8 mouse cellular contexts compared by ENCODE assay signal in genomic region chr11:75000869-75001653, GRCm38 (mm10).
DNase-seq lines count a peak whose midpoint lies in the region; ATAC-seq and TF ChIP-seq lines count a peak whose summit lies in the region.
"Had no signal": no experiment of that assay in that cellular context is flagged by ENCODE, and none has a peak within 500 bp of the region (broad histone marks: within the 10 kb centered on the region; RNA-seq: fewer than 3 reads in every experiment).

No protein-coding gene starts in this region.

- peak overlapping the region; percentile 62 for H3K27ac ChIP-seq in midbrain, embryonic 13.5 days
- no peak overlapping the region for H3K27ac ChIP-seq in midbrain, embryonic 10.5 days (replicated peaks)
- peak overlapping the region; percentile 29 for H3K27ac ChIP-seq in heart, embryonic 11.5 days (ENCODE audit: low read depth, low read length)
- peak overlapping the region; percentile 74; the same call in 1 of the 2 replicates for H3K27ac ChIP-seq in limb, embryonic 13.5 days
- H3K27ac ChIP-seq in stomach, postnatal 0 days (replicated peaks): peak overlapping the region; percentile 53

- 63% methylated on average over 10 of the region's 10 CpGs for WGBS in midbrain, embryonic 13.5 days
- 84% methylated on average over 10 of the region's 10 CpGs for WGBS in midbrain, embryonic 10.5 days
- WGBS in heart, embryonic 11.5 days (ENCODE audit: insufficient replicate concordance): 53% methylated on average over 10 of the region's 10 CpGs
- 32% methylated on average over 10 of the region's 10 CpGs for WGBS in limb, embryonic 13.5 days
- 53% methylated on average over 10 of the region's 10 CpGs for whole genome bisulfite sequencing in stomach, postnatal 0 days

- no peak overlapping the region; the same call in 1 of the 2 replicates for H3K9ac ChIP-seq in midbrain, embryonic 13.5 days (replicated peaks)
- no peak overlapping the region for H3K9ac ChIP-seq in heart, embryonic 11.5 days (ENCODE audit: low read depth, low read length)
- H3K9ac ChIP-seq in limb, embryonic 13.5 days: no peak overlapping the region
- no peak overlapping the region for H3K9ac ChIP-seq in stomach, postnatal 0 days (ENCODE audit: low read length)

- ATAC-seq in midbrain, embryonic 13.5 days: peak; percentile 34; the same call in 1 of the 2 replicates
- no peak for ATAC-seq in heart, embryonic 11.5 days (replicated peaks; ENCODE audit: insufficient number of reproducible peaks, low FRiP score, low TSS enrichment)
- peak; percentile 73 for ATAC-seq in limb, embryonic 13.5 days (ENCODE audit: low FRiP score, low read depth)
- no peak; the same call in 1 of the 2 replicates for ATAC-seq in stomach, postnatal 0 days (ENCODE audit: low FRiP score, low TSS enrichment)

- no peak for TF ChIP-seq CTCF in stomach, postnatal 0 days (IDR thresholded peaks at IDR 0.05; ENCODE audit: low read depth)

- peaks cover 12% of the 10 kb centered on the region for H3K36me3 ChIP-seq in midbrain, embryonic 13.5 days
- peaks cover 37% of the 10 kb centered on the region for H3K36me3 ChIP-seq in midbrain, embryonic 10.5 days
- H3K36me3 ChIP-seq in heart, embryonic 11.5 days (ENCODE audit: control insufficient read depth, insufficient read depth, low read length): peaks cover 3% of the 10 kb centered on the region
- H3K36me3 ChIP-seq in limb, embryonic 13.5 days: peaks cover 23% of the 10 kb centered on the region
- H3K36me3 ChIP-seq in stomach, postnatal 0 days (ENCODE audit: control insufficient read depth, insufficient read depth, low read length): no peaks in the 10 kb centered on the region

- no peak overlapping the region for H3K4me3 ChIP-seq in midbrain, embryonic 13.5 days (replicated peaks)
- no peak overlapping the region for H3K4me3 ChIP-seq in midbrain, embryonic 10.5 days
- no peak overlapping the region for H3K4me3 ChIP-seq in heart, embryonic 11.5 days (ENCODE audit: low read depth, low read length)
- H3K4me3 ChIP-seq in limb, embryonic 13.5 days: no peak overlapping the region
- no peak overlapping the region for H3K4me3 ChIP-seq in stomach, postnatal 0 days (ENCODE audit: low read depth, low read length)

- no peaks in the 10 kb centered on the region for H3K27me3 ChIP-seq in midbrain, embryonic 13.5 days
- H3K27me3 ChIP-seq in midbrain, embryonic 10.5 days (ENCODE audit: low read depth, poor library complexity, severe bottlenecking): no peaks in the 10 kb centered on the region
- H3K27me3 ChIP-seq in heart, embryonic 11.5 days (ENCODE audit: control insufficient read depth, insufficient read depth, low read length): no peaks in the 10 kb centered on the region
- H3K27me3 ChIP-seq in limb, embryonic 13.5 days: no peaks in the 10 kb centered on the region
- H3K27me3 ChIP-seq in stomach, postnatal 0 days (ENCODE audit: control insufficient read depth, insufficient read depth, low read length): no peaks in the 10 kb centered on the region

- TF ChIP-seq EP300 in stomach, postnatal 0 days (optimal IDR thresholded peaks at IDR 0.05): no peak

- H3K4me2 ChIP-seq in midbrain, embryonic 13.5 days (replicated peaks): 0 out of 2 replicates have a peak overlapping the region, but pooled peaks have one; percentile 1
- peak overlapping the region; percentile 14 for H3K4me2 ChIP-seq in heart, embryonic 11.5 days
- H3K4me2 ChIP-seq in limb, embryonic 13.5 days (replicated peaks): peak overlapping the region; percentile 10
- peak overlapping the region; percentile 17; the same call in 1 of the 2 replicates for H3K4me2 ChIP-seq in stomach, postnatal 0 days (replicated peaks; ENCODE audit: low read depth)

- H3K4me1 ChIP-seq in midbrain, embryonic 13.5 days (replicated peaks): peaks cover 12% of the 10 kb centered on the region
- H3K4me1 ChIP-seq in midbrain, embryonic 10.5 days: peaks cover 6% of the 10 kb centered on the region; the same call in 1 of the 2 replicates
- peaks cover 7% of the 10 kb centered on the region; the same call in 1 of the 2 replicates for H3K4me1 ChIP-seq in heart, embryonic 11.5 days (ENCODE audit: control insufficient read depth, insufficient read depth, low read length)
- H3K4me1 ChIP-seq in limb, embryonic 13.5 days: peaks cover 14% of the 10 kb centered on the region
- no peaks in the 10 kb centered on the region for H3K4me1 ChIP-seq in stomach, postnatal 0 days (replicated peaks; ENCODE audit: control insufficient read depth, insufficient read depth)

- no peaks in the 10 kb centered on the region for H3K9me3 ChIP-seq in midbrain, embryonic 13.5 days
- H3K9me3 ChIP-seq in midbrain, embryonic 10.5 days (replicated peaks): no peaks in the 10 kb centered on the region
- no peaks in the 10 kb centered on the region for H3K9me3 ChIP-seq in heart, embryonic 11.5 days (replicated peaks; ENCODE audit: control insufficient read depth, low read length)
- no peaks in the 10 kb centered on the region for H3K9me3 ChIP-seq in limb, embryonic 13.5 days
- H3K9me3 ChIP-seq in stomach, postnatal 0 days (ENCODE audit: control insufficient read depth, low read length): no peaks in the 10 kb centered on the region

- DNase-seq in midbrain, embryonic 10.5 days (ENCODE audit: low spot score): no peak
- no peak for DNase-seq in stomach, postnatal 0 days (ENCODE audit: low spot score)
- no peak for DNase-seq in liver
- DNase-seq in right cerebral cortex, postnatal 4 days: no peak
- DNase-seq: kidney, adult 2 months had no signal

Comparison
In these comparisons a context has a peak if more than half of its experiments do, and no peak if none do; other contexts are left out.
1. ATAC-seq: peak in midbrain, embryonic 13.5 days (single experiment) and limb, embryonic 13.5 days (single experiment); none in heart, embryonic 11.5 days (single experiment) and stomach, postnatal 0 days (single experiment).
2. Peak in every context shown above with its lines, with median percentiles within 50 percentile points of each other: H3K4me2 ChIP-seq.